Mouse (Mus musculus) liver, postnatal 0 days (tissue): ENCODE measurements around the gene Tmem258. TPM values are rescaled to one million over a fixed set of nuclear protein-coding genes. Genes with fewer than 3 reads are reported as not detected.
A peak's percentile ranks its signal among the peaks of the same experiment; 100 is the strongest.

Experiments
- ATAC-seq: fragments of 200-750 bp; cut with Nextera tagmentation; 2 replicates; pipeline ENCODE4 v1.8.0; 2017; ENCODE audit warnings: mild to moderate bottlenecking, moderate library complexity
- DNase-seq: peaks from one replicate; pipeline ENCODE4 v3.0.0-alpha.2; 2016
- H3K27ac ChIP-seq: fragments of 300-500 bp; sonication (generic); 2 replicates; pipeline ENCODE4 v1.5.1; 2014; ENCODE audit warnings: antibody characterized with exemption, moderate library complexity, mild to moderate bottlenecking, low read depth
- H3K27me3 ChIP-seq: fragments of 300-500 bp; sonication (generic); 2 replicates; pipeline ENCODE4 v1.6.1; 2014; ENCODE audit warnings: low read length, control low read depth, mixed read lengths; ENCODE audit not compliant: insufficient read depth
- H3K36me3 ChIP-seq: fragments of 300-500 bp; sonication (generic); replicated peaks from 2 replicates; pipeline ENCODE4 v1.6.1; 2014; ENCODE audit warnings: mild to moderate bottlenecking, control low read depth, low read length, moderate library complexity, mixed read lengths; ENCODE audit not compliant: insufficient read depth
- H3K4me1 ChIP-seq: fragments of 300-500 bp; sonication (generic); 2 replicates; pipeline ENCODE4 v1.6.1; 2014; ENCODE audit warnings: antibody characterized with exemption, mild to moderate bottlenecking, control low read depth; ENCODE audit not compliant: insufficient read depth
- H3K4me2 ChIP-seq: fragments of 300-500 bp; sonication (generic); 2 replicates; pipeline ENCODE4 v1.6.1; 2014; ENCODE audit warnings: low read depth, mild to moderate bottlenecking, low read length, moderate library complexity, mixed read lengths
- H3K4me3 ChIP-seq: fragments of 300-500 bp; sonication (generic); 2 replicates; pipeline ENCODE4 v1.5.1; 2014; ENCODE audit warnings: low read depth, low read length
- H3K9ac ChIP-seq: fragments of 300-500 bp; sonication (generic); replicated peaks from 2 replicates; pipeline ENCODE4 v1.6.1; 2014; ENCODE audit warnings: mild to moderate bottlenecking, moderate library complexity
- H3K9me3 ChIP-seq: fragments of 300-500 bp; sonication (generic); 2 replicates; pipeline ENCODE4 v1.6.1; 2016; ENCODE audit warnings: mild to moderate bottlenecking, control low read depth, low read length, mixed read lengths
- CTCF ChIP-seq: sonication (generic); IDR thresholded peaks from 2 replicates; pipeline ENCODE4 v1.5.1; 2016; ENCODE audit warnings: antibody characterized with exemption, low read depth
- EP300 ChIP-seq: IDR thresholded peaks from 2 replicates; pipeline ENCODE4 v1.6.1; 2016; ENCODE audit warnings: antibody characterized with exemption, low read depth, mild to moderate bottlenecking
- WGBS: fragments of 180-500 bp; shearing (Covaris S2); extraction: QIAGEN DNeasy Blood & Tissue Kit; methylation state at CpG from one replicate; pipeline ENCODE4 v1.1.7; 2014; ENCODE audit not compliant: insufficient replicate concordance; 5-methylcytosine and 5-hydroxymethylcytosine counted together
- polyA plus RNA-seq: library from polyadenylated mRNA; unstranded; fragments of >200 nt; fragmentation: Nextera tagmentation; extraction: Ambion mirVana; gene quantifications from 2 replicates; pipeline ENCODE4 v1.2.1, GENCODE M21; 2015

Gene Tmem258
- polyA plus RNA-seq, 1 experiment from 2014 or later: 195 TPM

DNA sequence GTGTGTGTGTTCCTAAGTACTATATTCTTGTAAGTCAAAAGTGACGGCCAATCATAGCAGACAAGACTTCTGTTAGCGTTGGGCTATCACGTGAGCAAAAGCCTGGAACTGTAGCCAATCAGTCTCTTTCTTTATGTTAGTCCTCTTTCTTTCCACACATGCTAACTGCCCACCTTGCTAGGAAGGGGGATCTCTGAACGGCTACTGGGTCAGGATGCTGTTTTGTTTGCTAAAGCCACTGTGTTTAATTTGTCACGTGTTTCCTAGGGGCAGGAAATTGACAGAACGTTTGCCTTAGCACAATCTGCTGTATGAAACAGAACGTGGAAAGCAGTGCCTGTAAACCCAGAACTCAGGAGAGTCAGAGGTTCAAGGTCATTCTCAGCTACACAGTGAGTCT lies 21.7 kb upstream of the Tmem258 start:
- H3K36me3 ChIP-seq: peaks cover 19% of the 10 kb centered on the region
- H3K4me1 ChIP-seq: peaks cover 20% of the 10 kb centered on the region
- ATAC-seq (peak; percentile 1; the same call in 1 of the 2 replicates), DNase-seq (no peak)
- WGBS: 28% methylated on average over 7 of the region's 7 CpGs
- H3K9me3 ChIP-seq: 0 out of 2 replicates have a peak, but pooled peaks cover 3% of the 10 kb centered on the region
- H3K27ac ChIP-seq: peak overlapping the region; percentile 89
- H3K27me3 ChIP-seq: no peaks in the 10 kb centered on the region
- H3K4me2 ChIP-seq: peak overlapping the region; percentile 96
- H3K4me3 ChIP-seq: peak overlapping the region; percentile 95
- H3K9ac ChIP-seq: peak overlapping the region; percentile 83
- TF ChIP-seq CTCF (no peak), EP300 (no peak; the same call in 1 of the 2 replicates)

DNA sequence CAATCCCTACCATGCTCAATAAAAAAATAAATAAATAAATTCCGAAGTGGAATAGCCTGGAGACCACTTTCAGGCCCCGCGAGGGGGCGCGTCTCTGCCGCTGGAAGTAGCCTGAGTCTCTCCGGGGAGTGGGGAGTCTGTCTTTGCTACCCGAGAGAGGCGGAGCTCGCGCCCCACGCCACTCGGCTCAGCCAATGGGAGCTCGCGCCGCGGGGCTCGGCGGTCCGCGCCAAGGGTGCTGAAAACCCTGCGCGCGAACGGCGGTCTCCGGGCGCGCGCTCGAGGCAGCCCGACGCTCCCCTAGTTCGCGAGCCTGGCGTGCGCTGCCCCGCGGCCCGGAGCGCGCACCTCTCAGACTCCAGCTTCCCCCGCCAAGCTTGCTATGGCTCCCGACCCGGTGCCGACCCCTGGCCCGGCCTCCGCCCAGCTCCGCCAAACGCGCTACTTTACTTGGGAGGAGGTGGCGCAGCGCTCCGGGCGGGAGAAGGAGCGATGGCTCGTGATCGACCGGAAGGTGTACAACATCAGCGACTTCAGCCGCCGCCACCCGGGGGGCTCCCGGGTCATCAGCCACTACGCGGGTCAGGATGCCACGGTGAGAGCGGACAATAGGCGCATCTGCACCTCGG lies 21.0 kb upstream of the Tmem258 start, which contains the start of gene Fads1:
Fads1 (plus strand) TSS at position 219 of the 629 bp plus-strand sequence.
- 0 out of 2 replicates have a peak, but pooled peaks have one; percentile 34 for TF ChIP-seq EP300
- peak; percentile 64 for TF ChIP-seq CTCF
- Histone ChIP-seq H3K4me3 (peak within 1 kb of the TSS; percentile 95), H3K27ac (peak within 1 kb of the TSS; percentile 89), H3K9me3 (0 out of 2 replicates have a peak, but pooled peaks cover 3% of the 10 kb centered on the region), H3K9ac (peak within 1 kb of the TSS; percentile 83), H3K4me2 (peak within 1 kb of the TSS; percentile 96), H3K4me1 (peaks cover 23% of the 10 kb centered on the region), H3K27me3 (no peaks in the 10 kb centered on the region), H3K36me3 (peaks cover 24% of the 10 kb centered on the region)
- WGBS: 0% methylated on average over 62 of the region's 70 CpGs
- DNase-seq: peak; percentile 92
- ATAC-seq: peak; percentile 91

DNA sequence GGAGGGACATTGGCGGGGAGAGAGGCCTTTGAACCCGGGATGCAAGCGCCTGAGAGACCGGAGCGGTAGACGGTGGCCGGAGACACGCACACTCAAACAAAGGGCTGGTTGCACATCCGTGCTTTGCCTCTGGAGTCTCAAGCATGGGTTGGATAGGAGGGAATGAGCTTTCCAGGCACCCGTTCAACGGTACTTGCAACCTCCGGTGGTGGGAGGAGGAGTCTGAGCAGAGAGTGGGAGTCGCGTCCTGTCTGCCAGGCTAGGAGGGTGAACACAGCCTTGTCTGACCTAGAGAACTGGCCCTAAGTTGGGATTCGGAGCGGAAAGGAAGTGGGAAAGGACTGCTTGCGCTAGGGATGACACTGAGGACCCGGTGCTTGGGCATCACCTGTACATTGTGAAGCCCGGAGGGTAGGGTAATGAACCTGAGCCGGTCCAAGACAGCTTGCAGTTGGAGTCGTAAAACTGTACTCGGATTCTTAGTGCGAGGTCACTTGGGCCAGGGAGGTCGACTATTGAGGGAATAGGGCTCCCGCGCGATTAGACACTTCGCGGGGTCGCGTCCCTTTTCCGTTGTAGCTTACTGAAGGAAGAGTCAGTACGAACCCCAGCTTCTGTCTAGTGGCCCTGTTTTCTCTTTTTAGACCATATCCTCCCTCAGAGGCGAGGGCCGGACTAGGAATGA lies 20.4 kb upstream of the Tmem258 start:
- peak overlapping the region; percentile 95 for H3K4me3 ChIP-seq
- peak overlapping the region; percentile 89 for H3K27ac ChIP-seq
- H3K9me3 ChIP-seq: 0 out of 2 replicates have a peak, but pooled peaks cover under 1% of the 10 kb centered on the region
- H3K9ac ChIP-seq: peak overlapping the region; percentile 83
- TF ChIP-seq CTCF (no peak), EP300 (no peak)
- peaks cover 29% of the 10 kb centered on the region for H3K36me3 ChIP-seq
- no peaks in the 10 kb centered on the region for H3K27me3 ChIP-seq
- H3K4me1 ChIP-seq: peaks cover 29% of the 10 kb centered on the region
- DNase-seq (peak; percentile 70), ATAC-seq (peak; percentile 74)
- WGBS: 3% methylated on average over 35 of the region's 35 CpGs
- peak overlapping the region; percentile 96 for H3K4me2 ChIP-seq

DNA sequence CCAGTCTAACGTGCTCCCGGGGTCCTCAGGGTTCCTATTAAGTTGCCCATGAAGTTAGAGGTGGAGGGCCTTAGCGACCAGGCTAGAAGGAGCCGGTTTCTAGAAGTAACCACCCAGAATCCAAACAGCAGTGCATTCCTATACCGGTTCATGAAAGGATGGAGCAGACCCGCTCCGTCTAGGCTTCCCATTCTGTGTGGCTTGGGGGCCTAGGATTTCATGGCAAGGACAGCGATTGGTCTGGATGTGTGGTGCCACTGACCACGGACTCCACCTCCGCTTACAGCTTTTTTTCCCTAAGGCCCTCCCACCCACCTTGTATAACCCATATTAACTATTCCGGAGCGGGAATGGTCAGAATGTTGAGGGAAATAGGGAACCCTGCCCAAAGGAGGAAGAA lies 19.7 kb upstream of the Tmem258 start:
- peaks cover 29% of the 10 kb centered on the region for H3K4me1 ChIP-seq
- ATAC-seq (peak; percentile 20), DNase-seq (no peak)
- 37% methylated on average over 12 of the region's 12 CpGs for WGBS
- H3K9me3 ChIP-seq: no peaks in the 10 kb centered on the region
- H3K9ac ChIP-seq: peak overlapping the region; percentile 83
- H3K4me3 ChIP-seq: peak overlapping the region; percentile 95
- no peaks in the 10 kb centered on the region for H3K27me3 ChIP-seq
- TF ChIP-seq CTCF (no peak), EP300 (no peak)
- peak overlapping the region; percentile 89 for H3K27ac ChIP-seq
- peaks cover 36% of the 10 kb centered on the region for H3K36me3 ChIP-seq
- peak overlapping the region; percentile 96 for H3K4me2 ChIP-seq

DNA sequence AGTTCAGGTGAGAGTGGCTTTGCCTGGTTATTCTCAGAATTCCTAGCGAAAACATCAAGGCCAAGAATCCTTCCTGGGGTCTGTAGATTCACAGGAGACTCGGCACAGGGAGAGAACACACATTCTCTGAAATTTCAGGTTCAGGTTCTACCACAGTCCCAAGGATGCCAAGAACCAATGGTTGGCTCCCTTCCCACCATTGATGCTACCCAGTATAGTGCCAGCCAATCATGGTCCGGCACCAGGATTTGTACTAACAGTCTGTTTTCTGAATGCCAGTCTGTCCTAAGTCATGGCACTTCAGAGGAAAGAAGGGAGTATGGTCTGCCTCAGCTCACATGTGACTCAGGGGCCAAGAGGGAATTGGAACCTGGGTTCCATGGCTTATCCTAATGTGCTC lies 17.9 kb upstream of the Tmem258 start:
- H3K4me3 ChIP-seq: no peak overlapping the region
- ATAC-seq: no peak
- H3K36me3 ChIP-seq: peaks cover 46% of the 10 kb centered on the region
- 92% methylated on average over 3 of the region's 3 CpGs for WGBS
- no peaks in the 10 kb centered on the region for H3K9me3 ChIP-seq
- no peak overlapping the region; the same call in 1 of the 2 replicates for H3K9ac ChIP-seq
- TF ChIP-seq CTCF (no peak), EP300 (no peak)
- H3K27me3 ChIP-seq: no peaks in the 10 kb centered on the region
- H3K4me1 ChIP-seq: peaks cover 29% of the 10 kb centered on the region
- no peak overlapping the region for H3K4me2 ChIP-seq
- no peak overlapping the region for H3K27ac ChIP-seq
- no peak for DNase-seq

DNA sequence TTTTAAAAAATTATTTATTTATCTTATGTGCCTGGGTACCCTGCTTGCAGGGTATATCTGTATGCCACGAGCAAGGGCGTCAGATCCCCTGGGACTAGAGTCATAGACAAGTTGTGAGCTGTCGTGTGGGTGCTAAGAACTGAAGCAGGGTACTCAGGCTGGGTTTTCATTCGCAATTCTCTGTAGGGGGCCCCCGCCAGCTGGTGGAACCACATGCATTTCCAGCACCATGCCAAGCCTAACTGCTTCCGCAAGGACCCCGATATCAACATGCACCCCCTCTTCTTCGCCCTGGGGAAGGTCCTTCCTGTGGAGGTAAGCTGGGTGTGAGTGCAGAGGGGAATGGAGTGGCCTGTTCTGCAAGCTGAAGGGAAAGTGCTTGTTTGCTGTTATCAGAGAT lies 17.2 kb upstream of the Tmem258 start:
- peaks cover 51% of the 10 kb centered on the region for H3K36me3 ChIP-seq
- ATAC-seq (no peak), DNase-seq (no peak)
- no peak for TF ChIP-seq EP300
- no peak for TF ChIP-seq CTCF
- H3K4me3 ChIP-seq: no peak overlapping the region
- no peak overlapping the region for H3K9ac ChIP-seq
- no peaks in the 10 kb centered on the region for H3K27me3 ChIP-seq
- H3K4me2 ChIP-seq: no peak overlapping the region
- H3K9me3 ChIP-seq: no peaks in the 10 kb centered on the region
- peaks cover 36% of the 10 kb centered on the region for H3K4me1 ChIP-seq
- WGBS: 89% methylated on average over 8 of the region's 8 CpGs
- H3K27ac ChIP-seq: no peak overlapping the region
